Mouse (Mus musculus) heart, embryonic 15.5 days (tissue): Measurements from ENCODE around the gene Creb3l1. TPM values are rescaled to one million over a fixed set of nuclear protein-coding genes. Genes with fewer than 3 reads are reported as not detected.

Source experiments
- ATAC-seq: fragments of 200-750 bp; cut with Nextera tagmentation; replicated peaks from 2 replicates; pipeline ENCODE4 v1.8.0; 2017; ENCODE audit warnings: low read depth, moderate TSS enrichment; ENCODE audit not compliant: insufficient number of reproducible peaks, insufficient read depth, low FRiP score
- H3K27ac ChIP-seq: fragments of 300-500 bp; sonication (generic); 2 replicates; pipeline ENCODE4 v1.5.1; 2015; ENCODE audit warnings: mild to moderate bottlenecking, inconsistent platforms
- H3K27me3 ChIP-seq: fragments of 300-500 bp; sonication (generic); 2 replicates; pipeline ENCODE4 v1.6.1; 2015; ENCODE audit warnings: inconsistent platforms
- H3K36me3 ChIP-seq: fragments of 300-500 bp; sonication (generic); 2 replicates; pipeline ENCODE4 v1.6.1; 2015; ENCODE audit warnings: mild to moderate bottlenecking, inconsistent platforms
- H3K4me1 ChIP-seq: fragments of 300-500 bp; sonication (generic); replicated peaks from 2 replicates; pipeline ENCODE4 v1.6.1; 2015; ENCODE audit warnings: inconsistent platforms
- H3K4me2 ChIP-seq: fragments of 300-500 bp; sonication (generic); 2 replicates; pipeline ENCODE4 v1.6.1; 2015; ENCODE audit warnings: inconsistent platforms, mild to moderate bottlenecking, moderate library complexity
- H3K4me3 ChIP-seq: fragments of 300-500 bp; sonication (generic); 2 replicates; pipeline ENCODE4 v1.5.1; 2015; ENCODE audit warnings: mild to moderate bottlenecking, inconsistent platforms
- H3K9ac ChIP-seq: fragments of 300-500 bp; sonication (generic); 2 replicates; pipeline ENCODE4 v1.6.1; 2015; ENCODE audit warnings: mild to moderate bottlenecking, inconsistent platforms
- H3K9me3 ChIP-seq: fragments of 300-500 bp; sonication (generic); replicated peaks from 2 replicates; pipeline ENCODE4 v1.6.1; 2016; ENCODE audit warnings: inconsistent platforms
- WGBS: fragments of 180-500 bp; shearing (Covaris S2); methylation state at CpG from one replicate; pipeline ENCODE4 v1.1.7; 2015; ENCODE audit warnings: mixed read lengths; 5-methylcytosine and 5-hydroxymethylcytosine counted together
- polyA plus RNA-seq: library from polyadenylated mRNA; unstranded; fragments of >200 nt; fragmentation: Nextera tagmentation; extraction: Ambion mirVana; gene quantifications from 2 replicates; pipeline ENCODE4 v1.2.1, GENCODE M21; 2015

The Creb3l1 gene
- polyA plus RNA-seq, 1 experiment from 2014 or later = 7.5 TPM

- Histone ChIP-seq H3K4me2 (peak overlapping the region; percentile 90), H3K4me1 (peaks cover 63% of the 10 kb centered on the region), H3K4me3 (peak overlapping the region; percentile 93), H3K9ac (peak overlapping the region; percentile 96), H3K27me3 (no peaks in the 10 kb centered on the region), H3K9me3 (no peaks in the 10 kb centered on the region), H3K27ac (peak overlapping the region; percentile 87), H3K36me3 (no peaks in the 10 kb centered on the region)
- no peak for ATAC-seq
- 46% methylated on average over 4 of the region's 4 CpGs for WGBS
Measured at GRCm38 (mm10) chr2:91961901-91962761, 62.2 kb downstream of the Creb3l1 start.

DNA sequence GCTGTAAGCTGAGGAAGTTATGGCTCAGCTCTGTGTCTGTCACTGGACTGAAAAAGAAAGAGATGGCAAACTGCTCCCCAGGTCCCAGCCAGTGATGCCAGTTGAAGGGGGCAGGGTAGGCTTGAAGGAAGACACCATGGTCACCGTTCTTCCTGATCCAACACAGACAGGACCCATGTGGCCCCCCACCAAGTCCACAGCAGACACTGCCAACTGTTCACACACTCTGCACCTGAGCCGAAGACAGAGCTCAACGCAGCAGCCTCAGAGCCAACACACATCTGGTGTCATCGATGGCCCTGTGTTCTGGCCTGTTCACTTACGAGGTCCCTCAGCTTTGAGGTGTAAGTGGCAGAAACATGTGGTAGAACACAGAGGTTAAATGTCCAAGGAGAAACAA lies 63.8 kb downstream of the Creb3l1 start:
- H3K9ac ChIP-seq = no peak overlapping the region
- WGBS = 88% methylated on average over 5 of the region's 5 CpGs
- no peak overlapping the region for H3K27ac ChIP-seq
- no peaks in the 10 kb centered on the region for H3K36me3 ChIP-seq
- H3K4me3 ChIP-seq = no peak overlapping the region
- no peak for ATAC-seq
- no peak overlapping the region for H3K4me2 ChIP-seq
- peaks cover 72% of the 10 kb centered on the region for H3K4me1 ChIP-seq
- no peaks in the 10 kb centered on the region for H3K9me3 ChIP-seq
- no peaks in the 10 kb centered on the region for H3K27me3 ChIP-seq

DNA sequence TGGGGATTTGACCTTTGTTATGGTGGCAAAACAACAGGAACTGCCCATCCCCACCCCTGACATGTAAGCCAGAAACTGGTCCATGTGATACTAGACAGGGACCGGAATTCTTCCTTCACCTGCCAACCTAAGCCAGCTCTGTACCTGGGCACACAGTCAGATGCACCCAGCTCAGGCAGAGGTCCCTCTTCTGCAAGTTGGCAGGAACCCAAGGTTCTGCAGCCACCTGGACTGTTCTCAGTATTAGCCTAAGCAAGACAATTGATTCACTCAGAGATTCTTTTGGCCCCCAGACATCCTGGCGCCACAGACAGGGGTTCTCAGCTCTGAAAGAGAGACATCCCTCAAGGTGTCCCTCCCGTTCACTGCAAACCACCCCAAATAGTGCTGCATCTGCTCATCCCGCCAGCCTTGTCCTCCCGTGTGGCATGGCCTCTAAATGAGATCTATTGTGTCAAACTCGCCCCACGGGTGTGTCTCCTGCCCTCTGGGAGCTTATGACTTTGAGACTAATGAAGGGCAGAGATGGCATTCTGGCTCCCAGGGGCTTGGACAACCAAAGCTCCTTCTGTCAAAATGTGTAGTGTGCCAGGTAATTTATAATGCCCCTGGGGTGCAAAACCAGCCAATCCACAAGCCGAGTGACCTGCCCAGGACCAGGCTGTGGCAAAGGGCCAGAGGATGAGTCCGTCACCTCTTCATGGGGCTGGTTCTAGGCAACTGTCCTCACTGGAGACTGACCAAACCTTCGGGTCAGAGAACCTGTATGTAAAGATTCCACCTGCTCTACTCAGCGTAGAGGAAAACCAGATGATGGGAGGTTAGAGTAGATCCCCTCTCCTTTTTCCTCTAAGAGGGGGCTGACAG lies 64.5 kb downstream of the Creb3l1 start:
- ATAC-seq = no peak
- Histone ChIP-seq H3K36me3 (no peaks in the 10 kb centered on the region), H3K4me2 (no peak overlapping the region), H3K4me3 (no peak overlapping the region), H3K9me3 (no peaks in the 10 kb centered on the region), H3K27ac (peak overlapping the region; percentile 45; the same call in 1 of the 2 replicates), H3K9ac (peak overlapping the region; percentile 14; the same call in 1 of the 2 replicates), H3K27me3 (no peaks in the 10 kb centered on the region), H3K4me1 (peaks cover 75% of the 10 kb centered on the region)
- 80% methylated on average over 11 of the region's 11 CpGs for WGBS

DNA sequence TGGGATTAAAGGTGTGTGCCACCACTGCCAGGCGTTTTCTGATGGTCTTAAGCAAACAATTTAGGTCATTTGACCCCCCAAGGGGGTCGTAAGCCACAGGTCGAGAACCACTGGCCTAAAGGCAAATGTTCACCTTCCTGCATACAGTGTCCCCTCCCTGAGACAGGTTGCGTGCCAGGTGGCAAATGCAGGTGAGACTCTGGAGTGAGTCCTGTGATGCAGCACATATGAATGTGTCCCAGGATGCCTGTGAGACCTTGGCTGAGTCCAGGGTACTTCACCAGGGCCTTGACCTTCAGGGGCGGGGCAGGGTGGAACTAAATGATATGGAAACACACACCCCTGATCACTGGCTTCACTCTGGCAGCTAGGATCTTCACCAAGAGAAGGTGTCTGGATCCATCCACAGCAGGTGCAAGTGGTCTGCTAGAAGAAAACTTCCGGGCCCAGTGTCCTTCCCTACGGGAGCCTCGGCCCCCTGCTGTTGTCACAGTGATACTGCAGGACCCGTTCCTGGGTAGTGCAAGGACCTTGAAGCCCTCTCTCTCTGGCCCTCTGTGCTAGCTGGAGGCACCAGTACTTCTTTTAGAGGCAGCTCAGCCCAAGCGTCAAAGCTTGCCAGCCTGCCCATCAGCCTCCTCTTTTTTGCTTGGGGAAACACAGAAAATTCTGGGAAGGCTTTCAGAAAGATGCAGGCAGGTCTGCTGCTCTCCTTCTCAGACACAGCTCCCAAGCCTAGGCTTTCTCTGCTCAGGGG lies 65.4 kb downstream of the Creb3l1 start:
- H3K36me3 ChIP-seq = no peaks in the 10 kb centered on the region
- no peaks in the 10 kb centered on the region for H3K9me3 ChIP-seq
- H3K27me3 ChIP-seq = no peaks in the 10 kb centered on the region
- peaks cover 81% of the 10 kb centered on the region for H3K4me1 ChIP-seq
- peak overlapping the region; percentile 14; the same call in 1 of the 2 replicates for H3K9ac ChIP-seq
- no peak overlapping the region for H3K4me3 ChIP-seq
- ATAC-seq = no peak
- H3K27ac ChIP-seq = peak overlapping the region; percentile 45; the same call in 1 of the 2 replicates
- H3K4me2 ChIP-seq = no peak overlapping the region
- WGBS = 40% methylated on average over 10 of the region's 10 CpGs

GRCm38 (mm10) chr2:91958049-91958448 lies 66.3 kb downstream of the Creb3l1 start:
- Histone ChIP-seq H3K9ac (0 out of 2 replicates have a peak overlapping the region, but pooled peaks have one; percentile 15), H3K4me2 (no peak overlapping the region), H3K27me3 (no peaks in the 10 kb centered on the region), H3K36me3 (no peaks in the 10 kb centered on the region), H3K27ac (peak overlapping the region; percentile 89), H3K4me3 (no peak overlapping the region), H3K4me1 (peaks cover 88% of the 10 kb centered on the region), H3K9me3 (no peaks in the 10 kb centered on the region)
- 69% methylated on average over 8 of the region's 8 CpGs for WGBS
- ATAC-seq = no peak

DNA sequence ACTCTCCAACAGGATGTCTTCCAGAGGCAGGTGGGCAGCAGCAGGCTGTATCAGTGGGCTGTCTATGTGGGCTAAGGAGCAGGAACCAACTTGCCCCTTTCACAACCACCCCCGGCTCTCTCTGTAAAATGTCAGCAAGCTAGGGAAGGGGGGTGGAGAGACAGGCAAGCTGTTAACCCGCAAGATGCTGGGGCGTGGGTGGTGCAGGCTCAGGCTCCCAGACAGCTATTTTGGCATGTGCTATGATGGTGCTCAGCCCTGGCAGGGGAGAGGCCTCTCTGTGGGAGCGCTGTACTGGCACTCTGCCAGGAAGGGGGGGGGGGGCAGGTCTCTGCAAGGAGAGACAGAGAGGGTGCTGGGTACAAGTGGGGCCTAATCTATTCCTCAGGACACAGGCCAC lies 67.2 kb downstream of the Creb3l1 start:
- Histone ChIP-seq H3K27ac (peak overlapping the region; percentile 89), H3K27me3 (no peaks in the 10 kb centered on the region), H3K4me2 (peak overlapping the region; percentile 45), H3K9me3 (no peaks in the 10 kb centered on the region), H3K4me3 (peak overlapping the region; percentile 13), H3K36me3 (no peaks in the 10 kb centered on the region), H3K4me1 (peaks cover 83% of the 10 kb centered on the region), H3K9ac (0 out of 2 replicates have a peak overlapping the region, but pooled peaks have one; percentile 17)
- 2% methylated on average over 4 of the region's 4 CpGs for WGBS
- ATAC-seq = peak; percentile 65

DNA sequence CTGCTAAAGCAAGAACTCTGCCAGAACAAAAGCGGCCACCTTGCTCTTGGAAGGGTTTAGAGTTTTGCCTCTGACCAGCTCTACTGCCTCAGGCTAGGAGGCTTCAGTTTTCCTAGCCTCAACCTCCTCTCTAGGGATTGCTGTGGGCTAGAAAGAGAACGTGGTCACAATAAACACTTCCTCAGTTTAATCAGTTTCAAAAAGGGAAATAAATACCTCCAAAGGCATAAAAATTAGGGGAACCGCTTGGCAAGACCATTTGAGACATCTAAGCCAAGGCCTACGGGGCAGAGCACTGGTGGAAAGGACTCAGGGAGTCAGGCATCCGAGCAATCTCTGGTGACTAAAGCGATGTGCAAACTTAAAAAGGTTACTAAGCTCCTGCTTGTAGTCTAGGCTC lies 68.4 kb downstream of the Creb3l1 start:
- Histone ChIP-seq H3K27ac (0 out of 2 replicates have a peak overlapping the region, but pooled peaks have one; percentile 89), H3K4me3 (no peak overlapping the region), H3K9ac (no peak overlapping the region), H3K4me1 (peaks cover 81% of the 10 kb centered on the region), H3K27me3 (no peaks in the 10 kb centered on the region), H3K4me2 (no peak overlapping the region), H3K9me3 (no peaks in the 10 kb centered on the region), H3K36me3 (no peaks in the 10 kb centered on the region)
- 77% methylated on average over 6 of the region's 6 CpGs for WGBS
- ATAC-seq = no peak

GRCm38 (mm10) chr2:91955121-91955591 lies 69.1 kb downstream of the Creb3l1 start:
- peaks cover 88% of the 10 kb centered on the region for H3K4me1 ChIP-seq
- no peak overlapping the region for H3K4me2 ChIP-seq
- H3K4me3 ChIP-seq = no peak overlapping the region
- 0 out of 2 replicates have a peak overlapping the region, but pooled peaks have one; percentile 26 for H3K9ac ChIP-seq
- WGBS = 68% methylated on average over 4 of the region's 4 CpGs
- ATAC-seq = no peak
- H3K27me3 ChIP-seq = no peaks in the 10 kb centered on the region
- peak overlapping the region; percentile 89 for H3K27ac ChIP-seq
- no peaks in the 10 kb centered on the region for H3K9me3 ChIP-seq
- no peaks in the 10 kb centered on the region for H3K36me3 ChIP-seq

GRCm38 (mm10) chr2:91953825-91954224 lies 70.5 kb downstream of the Creb3l1 start:
- Histone ChIP-seq H3K36me3 (no peaks in the 10 kb centered on the region), H3K4me1 (peaks cover 89% of the 10 kb centered on the region), H3K9ac (no peak overlapping the region), H3K9me3 (no peaks in the 10 kb centered on the region), H3K27me3 (no peaks in the 10 kb centered on the region), H3K27ac (peak overlapping the region; percentile 89), H3K4me2 (peak overlapping the region; percentile 11; the same call in 1 of the 2 replicates), H3K4me3 (no peak overlapping the region)
- peak; percentile 39 for ATAC-seq
- WGBS = 15% methylated on average over 5 of the region's 5 CpGs

GRCm38 (mm10) chr2:91950275-91951085 lies 73.8 kb downstream of the Creb3l1 start:
- Histone ChIP-seq H3K27me3 (no peaks in the 10 kb centered on the region), H3K4me1 (peaks cover 88% of the 10 kb centered on the region), H3K4me2 (peak overlapping the region; percentile 63), H3K27ac (peak overlapping the region; percentile 98), H3K9me3 (no peaks in the 10 kb centered on the region), H3K36me3 (no peaks in the 10 kb centered on the region), H3K9ac (peak overlapping the region; percentile 59), H3K4me3 (peak overlapping the region; percentile 52)
- WGBS = 11% methylated on average over 15 of the region's 15 CpGs
- peak; percentile 77 for ATAC-seq
